Mouse (Mus musculus) heart, embryonic 10.5 days (tissue): ENCODE measurements around the gene Zic2. TPM values are rescaled to one million over a fixed set of nuclear protein-coding genes. Genes with fewer than 3 reads are reported as not detected.

Source experiments
- DNase-seq: peaks from one replicate; pipeline ENCODE4 v3.0.0-alpha.2; 2017; ENCODE audit warnings: low spot score
- H3K27ac ChIP-seq: fragments of 300-500 bp; sonication (generic); 2 replicates; pipeline ENCODE4 v1.5.1; 2016; ENCODE audit warnings: mild to moderate bottlenecking
- H3K27me3 ChIP-seq: fragments of 300-500 bp; sonication (generic); 2 replicates; pipeline ENCODE4 v1.6.1; 2016; ENCODE audit warnings: mild to moderate bottlenecking; ENCODE audit not compliant: poor library complexity, insufficient read depth, severe bottlenecking
- H3K36me3 ChIP-seq: fragments of 300-500 bp; sonication (generic); 2 replicates; pipeline ENCODE4 v1.6.1; 2016; ENCODE audit warnings: mild to moderate bottlenecking, moderate library complexity
- H3K4me1 ChIP-seq: fragments of 300-500 bp; sonication (generic); 2 replicates; pipeline ENCODE4 v1.6.1; 2016; ENCODE audit warnings: mild to moderate bottlenecking
- H3K4me3 ChIP-seq: fragments of 300-500 bp; sonication (generic); 2 replicates; pipeline ENCODE4 v1.5.1; 2016; ENCODE audit warnings: mild to moderate bottlenecking, moderate library complexity
- H3K9me3 ChIP-seq: fragments of 300-500 bp; sonication (generic); 2 replicates; pipeline ENCODE4 v1.6.1; 2016; ENCODE audit warnings: mild to moderate bottlenecking, moderate library complexity
- WGBS: fragments of 180-500 bp; shearing (Covaris S2); methylation state at CpG from one replicate; pipeline ENCODE4 v1.1.7; 2016; 5-methylcytosine and 5-hydroxymethylcytosine counted together
- polyA plus RNA-seq: library from polyadenylated mRNA; unstranded; fragments of >200 nt; fragmentation: Nextera tagmentation; extraction: Ambion mirVana; gene quantifications from 2 replicates; pipeline ENCODE4 v1.2.1, GENCODE M21; 2016

The Zic2 gene
- polyA plus RNA-seq, 1 experiment from 2014 or later: 0.11 TPM

DNA sequence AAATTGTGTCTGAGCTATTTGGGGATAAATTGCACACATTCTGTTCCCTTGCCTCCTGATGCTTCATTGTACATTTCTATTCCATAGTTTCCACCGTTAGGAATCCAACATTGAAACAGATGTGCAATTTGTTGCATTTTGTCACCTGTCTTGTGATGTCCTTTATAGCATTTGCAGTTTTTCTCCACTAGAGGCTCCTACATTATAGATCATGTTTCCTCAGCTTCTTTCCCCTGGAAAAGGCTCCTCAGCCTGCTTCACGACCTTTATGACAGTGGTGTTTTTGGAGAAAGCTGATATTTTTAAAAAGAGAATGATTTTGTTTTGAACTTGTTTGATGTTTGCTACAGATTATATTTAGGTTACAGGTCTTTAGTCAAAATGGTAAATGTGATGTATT is 33.8 kb downstream of the Zic2 start:
- Histone ChIP-seq H3K27me3 (no peaks in the 10 kb centered on the region), H3K9me3 (no peaks in the 10 kb centered on the region), H3K27ac (no peak overlapping the region), H3K4me1 (no peaks in the 10 kb centered on the region), H3K36me3 (no peaks in the 10 kb centered on the region), H3K4me3 (no peak overlapping the region)
- no peak for DNase-seq
- 25% methylated on average over 2 of the region's 2 CpGs for WGBS

GRCm38 (mm10) chr14:122511519-122511918 is 36.3 kb downstream of the Zic2 start:
- WGBS: 64% methylated on average over 3 of the region's 3 CpGs
- Histone ChIP-seq H3K27me3 (no peaks in the 10 kb centered on the region), H3K27ac (no peak overlapping the region), H3K9me3 (no peaks in the 10 kb centered on the region), H3K36me3 (no peaks in the 10 kb centered on the region), H3K4me3 (no peak overlapping the region), H3K4me1 (no peaks in the 10 kb centered on the region)
- no peak for DNase-seq

DNA sequence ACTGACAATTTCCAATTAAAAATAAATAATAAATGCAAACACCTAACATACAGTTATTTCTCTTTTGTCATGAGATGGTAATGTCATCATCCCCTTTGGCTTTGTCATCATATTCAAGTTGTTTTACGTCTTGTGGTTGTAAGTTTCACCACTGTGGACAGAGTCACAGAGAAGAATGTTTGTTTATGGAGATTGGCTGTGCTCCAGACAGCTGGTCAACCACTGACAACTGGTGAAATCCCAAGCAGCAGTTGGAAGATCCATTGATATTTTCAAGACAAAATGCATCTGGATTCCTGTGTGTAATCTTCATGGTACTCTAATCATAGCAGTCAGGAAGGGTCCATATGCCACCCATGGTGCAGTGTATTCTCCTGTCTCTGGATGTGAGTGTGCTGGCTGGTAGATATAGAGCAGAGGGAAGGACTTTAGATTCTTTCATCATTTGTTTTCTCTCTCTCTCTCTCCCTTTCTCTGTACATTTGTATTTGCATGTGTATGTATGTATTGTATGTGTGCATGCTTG is 38.3 kb downstream of the Zic2 start:
- WGBS: 65% methylated on average over 1 of the region's 1 CpGs
- no peak for DNase-seq
- Histone ChIP-seq H3K36me3 (no peaks in the 10 kb centered on the region), H3K4me3 (no peak overlapping the region), H3K27me3 (no peaks in the 10 kb centered on the region), H3K27ac (no peak overlapping the region), H3K9me3 (no peaks in the 10 kb centered on the region), H3K4me1 (no peaks in the 10 kb centered on the region)

DNA sequence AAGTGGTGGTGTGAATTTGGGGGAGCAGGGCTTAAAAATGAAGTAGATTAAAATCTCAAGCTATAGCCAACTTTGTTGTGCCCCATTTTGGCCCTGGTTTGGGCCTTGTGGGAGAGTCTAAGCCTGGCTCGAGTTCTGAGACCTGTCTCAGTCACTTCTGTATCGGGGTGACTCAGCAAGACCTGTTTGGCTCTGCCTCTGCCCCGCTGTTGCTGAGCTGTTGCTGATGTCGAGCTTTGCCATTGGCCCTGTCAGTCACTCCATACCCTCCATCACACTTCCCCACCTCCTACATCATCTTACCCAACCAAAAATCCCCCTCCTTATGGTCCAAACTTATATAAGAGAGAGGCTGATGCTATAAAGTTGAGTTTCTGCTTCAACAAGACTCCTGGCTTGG is 53.2 kb downstream of the Zic2 start:
- H3K9me3 ChIP-seq: no peaks in the 10 kb centered on the region
- H3K4me1 ChIP-seq: no peaks in the 10 kb centered on the region
- H3K27me3 ChIP-seq: no peaks in the 10 kb centered on the region
- DNase-seq: no peak
- no peak overlapping the region for H3K27ac ChIP-seq
- H3K4me3 ChIP-seq: no peak overlapping the region
- WGBS: 75% methylated on average over 4 of the region's 4 CpGs
- no peaks in the 10 kb centered on the region for H3K36me3 ChIP-seq

Other genes starting within 250 kb of the Zic2 start
- not detected in 2 replicates for gene Gm5089, start 24.3 kb upstream of the Zic2 start, polyA plus RNA-seq
- 0.04 and 0.30 TPM in 2 replicates for gene Zic5, start 9.8 kb upstream of the Zic2 start, polyA plus RNA-seq
- not detected in 2 replicates for gene Gm10837, start 15.2 kb downstream of the Zic2 start, polyA plus RNA-seq
- gene Pcca, start 58.9 kb downstream of the Zic2 start, polyA plus RNA-seq: 27.6 and 32.1 TPM in 2 replicates